Mouse (Mus musculus) embryo, embryonic 11.5 days (tissue): Measurements from ENCODE around the gene Men1.

ENCODE experiments used
- DNase-seq: peaks from one replicate; pipeline ENCODE4 v3.0.0-alpha.2; 2012; ENCODE audit warnings: low read depth, low spot score

The Men1 gene

GRCm38 (mm10) chr19:6390251-6390650, 55.5 kb downstream of the Men1 start:
- DNase-seq, result no peak
